ENCODE assay signal across 26 mouse cellular contexts in genomic region chr11:109665424-109665823, GRCm38 (mm10). TPM values are rescaled to one million over a fixed set of nuclear protein-coding genes. Genes with fewer than 3 reads are reported as not detected.
"Had no signal": no experiment of that assay in that cellular context is flagged by ENCODE, and none has a peak within 500 bp of the region (broad histone marks: within the 10 kb centered on the region; RNA-seq: fewer than 3 reads in every experiment).

No protein-coding gene starts in this region.

- H3K4me1 ChIP-seq: heart, embryonic 15.5 days; hindbrain, embryonic 10.5 days; hindbrain, embryonic 12.5 days; intestine, embryonic 15.5 days; liver, embryonic 12.5 days had no signal

- H3K9ac ChIP-seq: heart, embryonic 13.5 days; heart, embryonic 15.5 days; hindbrain, embryonic 12.5 days; hindbrain, embryonic 14.5 days; intestine, embryonic 15.5 days; limb, embryonic 13.5 days; limb, embryonic 15.5 days; liver, embryonic 12.5 days; liver, embryonic 14.5 days had no signal

- DNase-seq: gastrocnemius, adult 2 months; gastrocnemius, postnatal 10 days; gastrocnemius, postnatal 25 days; heart, adult 2 months; heart, postnatal 14 days; heart, postnatal 4 days; kidney, adult 18-20 months; kidney, adult 8-10 months; kidney, postnatal 10 days; kidney, postnatal 25 days; left cerebral cortex, postnatal 4 days had no signal

- H3K27ac ChIP-seq: gastrocnemius, adult 2 months; heart, adult 2 months; heart, embryonic 13.5 days; heart, embryonic 15.5 days; hindbrain, embryonic 10.5 days; hindbrain, embryonic 12.5 days; hindbrain, embryonic 14.5 days; intestine, embryonic 15.5 days; limb, embryonic 13.5 days; limb, embryonic 15.5 days; liver, embryonic 12.5 days; liver, embryonic 14.5 days had no signal

- H3K27me3 ChIP-seq: heart, embryonic 13.5 days; heart, embryonic 15.5 days; hindbrain, embryonic 12.5 days; intestine, embryonic 15.5 days; limb, embryonic 13.5 days; limb, embryonic 15.5 days; liver, embryonic 12.5 days had no signal

- H3K9me3 ChIP-seq: heart, embryonic 13.5 days; heart, embryonic 15.5 days; hindbrain, embryonic 10.5 days; hindbrain, embryonic 12.5 days; intestine, embryonic 15.5 days; limb, embryonic 13.5 days; limb, embryonic 15.5 days; liver, embryonic 12.5 days had no signal

- H3K4me3 ChIP-seq: gastrocnemius, adult 2 months; heart, adult 2 months; heart, embryonic 13.5 days; heart, embryonic 15.5 days; hindbrain, embryonic 10.5 days; hindbrain, embryonic 12.5 days; intestine, embryonic 15.5 days; limb, embryonic 13.5 days; limb, embryonic 15.5 days; liver, embryonic 12.5 days had no signal

- H3K4me2 ChIP-seq: heart, embryonic 11.5 days; heart, embryonic 13.5 days; heart, embryonic 15.5 days; hindbrain, embryonic 12.5 days; hindbrain, embryonic 14.5 days; intestine, embryonic 15.5 days; limb, embryonic 13.5 days; limb, embryonic 15.5 days; liver, embryonic 12.5 days had no signal

- ATAC-seq: hindbrain, embryonic 16.5 days; inflammation-experienced regulatory T-cells, adult 6 months; intestine, embryonic 15.5 days; intestine, postnatal 0 days; liver, embryonic 12.5 days had no signal

RNA-seq across cellular contexts. Expression of gene Fam20a, which starts 56.7 kb away (rescaled TPM):
- total RNA-seq: granulocyte monocyte progenitor cell, adult 5-6 weeks had no signal
